Mouse (Mus musculus) CH12F3 (cell line): Measurements from ENCODE around the gene Wdr92.
"Not testable (repeated sequence)": the region's sequence is repeated elsewhere in the genome, so short reads cannot be mapped to it uniquely, and the experiment has no call there.

Source experiments
- in situ Hi-C: fragments of 300-500 bp; cut with MboI; formaldehyde crosslinking; loops from 2 replicates; pipeline ENCODE4 v1.14.3; 2020; ENCODE audit warnings: low sequenced_read_pairs

The Wdr92 gene

GRCm38 (mm10) chr11:17202481-17202880 lies 20.6 kb downstream of the Wdr92 start:
- in situ Hi-C loops: no loop called here

- in situ Hi-C loops: no loop called here
These were observed 29.6 kb downstream of the Wdr92 start, which contains the start of gene Pno1 for GRCm38 (mm10) chr11:17211258-17212140. Gene Pno1, minus strand, starts transcription at chr11:17211568.

GRCm38 (mm10) chr11:17212141-17212495 lies 30.2 kb downstream of the Wdr92 start:
- in situ Hi-C loops: no loop called here

GRCm38 (mm10) chr11:17212903-17213509 lies 31.1 kb downstream of the Wdr92 start:
- in situ Hi-C loops: no loop called here

DNA sequence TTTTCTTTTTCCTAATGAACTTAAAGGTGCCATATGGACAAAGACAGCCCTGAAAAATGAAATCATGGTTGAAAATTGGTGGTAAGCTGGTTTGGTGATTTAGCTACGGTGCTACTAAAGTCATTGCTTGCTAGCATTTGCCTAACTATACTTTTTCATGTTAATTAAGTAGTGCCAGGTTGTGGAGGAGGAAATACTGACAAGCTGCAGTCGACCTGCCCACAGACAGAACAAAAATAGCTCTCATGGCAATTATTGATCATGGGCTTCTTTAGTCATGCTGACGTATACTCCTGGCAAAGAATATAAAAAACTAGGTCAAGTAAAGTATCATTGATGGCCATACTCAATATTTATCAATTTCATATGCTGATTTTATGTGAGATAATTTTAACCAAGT lies 33.6 kb downstream of the Wdr92 start:
- in situ Hi-C loops: no loop called here

DNA sequence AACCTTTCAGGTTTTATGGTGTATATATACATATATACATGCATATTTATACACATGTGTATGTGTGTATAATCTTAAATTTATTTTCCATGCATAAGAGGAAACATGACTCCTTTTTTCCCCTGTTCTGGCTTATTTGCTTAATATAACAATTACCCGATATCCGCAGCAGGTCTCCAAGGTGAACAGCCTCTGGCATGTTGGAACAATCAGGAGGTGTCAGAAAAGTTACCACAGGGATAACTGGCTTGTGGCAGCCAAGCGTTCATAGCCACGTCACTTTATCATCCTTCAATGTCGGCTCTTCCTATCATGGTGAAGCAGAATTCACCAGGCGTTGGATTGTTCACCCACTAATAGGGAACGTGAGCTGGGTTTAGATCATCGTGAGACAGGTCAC lies 39.2 kb downstream of the Wdr92 start:
- in situ Hi-C loops: no loop called here

- in situ Hi-C loops: no loop called here
These were observed 50.9 kb downstream of the Wdr92 start for GRCm38 (mm10) chr11:17232792-17233191.

- in situ Hi-C loops: no loop called here
These were observed 54.6 kb downstream of the Wdr92 start for GRCm38 (mm10) chr11:17236449-17237037.

DNA sequence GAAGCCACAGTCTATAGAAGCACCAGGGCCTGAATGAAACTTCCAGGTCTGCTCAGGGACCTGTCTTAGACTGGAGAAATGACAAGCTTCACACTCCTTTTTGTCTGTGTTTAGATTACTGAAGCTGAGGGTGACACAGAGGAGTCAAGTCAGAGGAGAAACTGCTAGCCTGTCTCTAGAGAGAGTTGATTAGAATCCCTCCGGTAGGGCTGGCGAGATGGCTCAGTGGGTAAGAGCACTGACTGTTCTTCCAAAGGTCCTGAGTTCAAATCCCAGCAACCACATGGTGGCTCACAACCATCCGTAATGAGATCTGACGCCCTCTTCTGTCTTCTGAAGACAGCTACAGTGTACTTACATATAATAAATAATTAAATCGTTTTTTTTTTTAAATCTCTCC lies 56.7 kb downstream of the Wdr92 start:
- in situ Hi-C loops: not testable (repeated sequence)

GRCm38 (mm10) chr11:17248715-17249114 lies 66.8 kb downstream of the Wdr92 start:
- in situ Hi-C loops: no loop called here

GRCm38 (mm10) chr11:17256813-17257365 lies 75.0 kb downstream of the Wdr92 start:
- in situ Hi-C loops: no loop called here

GRCm38 (mm10) chr11:17257443-17257842 lies 75.5 kb downstream of the Wdr92 start, which contains the start of gene C1d:
Gene C1d, plus strand, starts transcription at chr11:17257579.
- in situ Hi-C loops: no loop called here

GRCm38 (mm10) chr11:17257861-17258260 lies 76.0 kb downstream of the Wdr92 start:
- in situ Hi-C loops: no loop called here

- in situ Hi-C loops: no loop called here
These were observed 85.3 kb downstream of the Wdr92 start for GRCm38 (mm10) chr11:17267176-17267575.

GRCm38 (mm10) chr11:17268801-17269200 lies 86.9 kb downstream of the Wdr92 start:
- in situ Hi-C loops: no loop called here

DNA sequence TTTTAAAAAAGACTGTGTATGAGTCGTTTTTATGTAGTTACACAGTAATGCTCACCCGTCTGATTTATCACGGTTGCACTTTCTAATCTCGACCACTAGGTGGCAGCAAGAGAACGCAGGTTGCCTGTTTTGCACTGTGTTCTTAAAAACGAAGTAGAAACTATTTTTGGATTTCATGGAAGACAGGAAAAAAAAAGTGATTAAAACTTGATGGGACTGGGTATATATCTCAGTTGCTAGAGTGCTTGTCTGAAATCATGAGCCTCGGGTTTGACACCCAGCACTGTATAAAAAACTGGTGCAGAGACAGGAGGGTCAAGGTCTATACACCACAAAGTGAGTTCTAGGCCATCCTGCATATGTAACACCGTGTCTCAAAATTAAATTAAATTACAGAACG lies 98.1 kb downstream of the Wdr92 start:
- in situ Hi-C loops: no loop called here
